Mouse (Mus musculus) naive thymus-derived CD4-positive, alpha-beta T cell, adult 2 months (primary cell): Measurements from ENCODE around the gene C1qtnf7.

ENCODE experiments used
- DNase-seq: peaks from one replicate; pipeline ENCODE4 v3.0.0-alpha.2; 2011; ENCODE audit warnings: low read depth

The C1qtnf7 gene

GRCm38 (mm10) chr5:43515401-43515976 is at the start of gene C1qtnf7:
Gene C1qtnf7, plus strand, starts transcription at chr5:43515538.
- no peak for DNase-seq

GRCm38 (mm10) chr5:43466762-43467161 is 48.6 kb upstream of the C1qtnf7 start:
- DNase-seq: no peak

GRCm38 (mm10) chr5:43467214-43467613 is 48.1 kb upstream of the C1qtnf7 start:
- DNase-seq: no peak

GRCm38 (mm10) chr5:43468937-43469336 is 46.4 kb upstream of the C1qtnf7 start:
- DNase-seq: no peak

GRCm38 (mm10) chr5:43477953-43478352 is 37.4 kb upstream of the C1qtnf7 start:
- DNase-seq: no peak

- DNase-seq: no peak
These were observed 35.3 kb upstream of the C1qtnf7 start for GRCm38 (mm10) chr5:43480046-43480445.

- DNase-seq: no peak
These were observed 34.6 kb upstream of the C1qtnf7 start for GRCm38 (mm10) chr5:43480786-43481185.

- no peak for DNase-seq
These were observed 33.5 kb upstream of the C1qtnf7 start for GRCm38 (mm10) chr5:43481824-43482223.

GRCm38 (mm10) chr5:43501887-43502286 is 13.5 kb upstream of the C1qtnf7 start:
- DNase-seq: no peak

- no peak for DNase-seq
These were observed 11.0 kb upstream of the C1qtnf7 start for GRCm38 (mm10) chr5:43504243-43504786.

- DNase-seq: no peak
These were observed 6.9 kb upstream of the C1qtnf7 start for GRCm38 (mm10) chr5:43508470-43508869.

GRCm38 (mm10) chr5:43508892-43509291 is 6.4 kb upstream of the C1qtnf7 start:
- no peak for DNase-seq

- DNase-seq: no peak
These were observed 4.2 kb upstream of the C1qtnf7 start for GRCm38 (mm10) chr5:43511126-43511525.

GRCm38 (mm10) chr5:43516491-43516890 is 1.2 kb downstream of the C1qtnf7 start:
- no peak for DNase-seq

GRCm38 (mm10) chr5:43517313-43517712 is 2.0 kb downstream of the C1qtnf7 start:
- no peak for DNase-seq

GRCm38 (mm10) chr5:43519905-43520304 is 4.6 kb downstream of the C1qtnf7 start:
- no peak for DNase-seq

- no peak for DNase-seq
These were observed 6.0 kb downstream of the C1qtnf7 start for GRCm38 (mm10) chr5:43521369-43521768.

- DNase-seq: no peak
These were observed 7.5 kb downstream of the C1qtnf7 start for GRCm38 (mm10) chr5:43522866-43523265.

GRCm38 (mm10) chr5:43526874-43527584 is 11.7 kb downstream of the C1qtnf7 start:
- no peak for DNase-seq

GRCm38 (mm10) chr5:43530186-43530585 is 14.8 kb downstream of the C1qtnf7 start:
- DNase-seq: no peak

GRCm38 (mm10) chr5:43530886-43531285 is 15.5 kb downstream of the C1qtnf7 start:
- no peak for DNase-seq

GRCm38 (mm10) chr5:43538322-43539167 is 23.2 kb downstream of the C1qtnf7 start:
- no peak for DNase-seq

- DNase-seq: no peak
These were observed 23.8 kb downstream of the C1qtnf7 start for GRCm38 (mm10) chr5:43539168-43539516.
